Mouse (Mus musculus) liver, adult 2 months (tissue): ENCODE data around the gene Lmnb2.

Experiments
- CTCF ChIP-seq: fragments of 200-500 bp; IDR thresholded peaks from 2 replicates; pipeline ENCODE4 v1.5.1; 2011; ENCODE audit warnings: low read depth, low read length, control low read depth
- POLR2A ChIP-seq: fragments of 200-500 bp; IDR thresholded peaks from 2 replicates; pipeline ENCODE4 v1.6.1; 2011; ENCODE audit warnings: low read length, control low read depth; ENCODE audit not compliant: insufficient read depth; ENCODE audit errors: extremely low read depth

DNA sequence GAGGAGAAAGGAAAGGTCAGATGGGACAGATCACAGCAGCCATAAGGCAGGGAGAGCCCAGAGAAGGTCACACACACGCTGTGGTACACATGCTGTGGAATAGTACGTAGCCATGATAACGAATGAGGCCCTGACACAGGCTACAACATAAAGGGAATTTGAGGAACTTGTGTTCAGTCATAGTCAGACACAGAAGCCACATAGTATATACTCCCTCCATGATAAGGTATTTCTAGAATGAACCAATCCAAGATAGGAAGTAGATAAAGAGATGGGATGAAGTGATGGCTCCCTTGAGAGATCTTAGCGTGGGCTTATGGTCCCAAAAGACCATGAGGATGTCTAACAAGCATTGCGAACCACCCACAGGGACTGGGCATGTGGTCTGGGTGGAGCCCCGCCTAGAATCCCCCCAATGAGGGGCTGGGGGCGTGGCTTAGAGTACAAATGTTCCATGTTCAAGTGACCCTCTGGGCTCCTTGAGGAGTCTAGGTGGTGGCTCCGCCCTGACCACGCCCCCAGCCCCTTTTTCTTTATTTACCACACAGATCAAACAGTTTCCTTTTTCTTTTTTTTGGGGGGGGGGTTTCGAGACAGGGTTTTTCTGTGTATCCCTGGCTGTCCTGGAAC lies 33.8 kb upstream of the Lmnb2 start:
- TF ChIP-seq CTCF (no peak), POLR2A (no peak)
